Comparison of ENCODE assay signal across 10 mouse cellular contexts in genomic region chr11:83454548-83454947, GRCm38 (mm10). TPM values are rescaled to one million over a fixed set of nuclear protein-coding genes. Genes with fewer than 3 reads are reported as not detected.
DNase-seq lines count a peak whose midpoint lies in the region; ATAC-seq and TF ChIP-seq lines count a peak whose summit lies in the region.
"Had no signal": no experiment of that assay in that cellular context is flagged by ENCODE, and none has a peak within 500 bp of the region (broad histone marks: within the 10 kb centered on the region; RNA-seq: fewer than 3 reads in every experiment).

No protein-coding gene starts in this region.

- no peak overlapping the region for H3K9ac ChIP-seq in kidney, postnatal 0 days (ENCODE audit: low read depth, low read length)
- no peak overlapping the region for H3K9ac ChIP-seq in forebrain, postnatal 0 days
- no peak overlapping the region for H3K9ac ChIP-seq in neural tube, embryonic 15.5 days (replicated peaks)

- no peaks in the 10 kb centered on the region for H3K27me3 ChIP-seq in kidney, postnatal 0 days (ENCODE audit: insufficient read depth, low read length)
- H3K27me3 ChIP-seq in forebrain, postnatal 0 days (ENCODE audit: insufficient read depth, low read length) = no peaks in the 10 kb centered on the region
- H3K27me3 ChIP-seq in neural tube, embryonic 15.5 days (replicated peaks) = no peaks in the 10 kb centered on the region

- H3K4me2 ChIP-seq in kidney, postnatal 0 days (ENCODE audit: low read length) = no peak overlapping the region
- no peak overlapping the region for H3K4me2 ChIP-seq in forebrain, postnatal 0 days (ENCODE audit: low read depth)
- no peak overlapping the region for H3K4me2 ChIP-seq in neural tube, embryonic 15.5 days

- no peak for TF ChIP-seq CTCF in gastrocnemius, adult 2 months (IDR thresholded peaks at IDR 0.05)
- no peak for TF ChIP-seq CTCF in kidney, postnatal 0 days (IDR thresholded peaks at IDR 0.05; ENCODE audit: low read depth)
- TF ChIP-seq CTCF in forebrain, postnatal 0 days (IDR thresholded peaks at IDR 0.05; ENCODE audit: low read depth) = no peak

- H3K27ac ChIP-seq in gastrocnemius, adult 2 months = peak overlapping the region; percentile 71
- no peak overlapping the region for H3K27ac ChIP-seq in kidney, postnatal 0 days
- H3K27ac ChIP-seq in forebrain, postnatal 0 days (ENCODE audit: low read depth, low read length) = no peak overlapping the region
- H3K27ac ChIP-seq in neural tube, embryonic 15.5 days (replicated peaks) = no peak overlapping the region

- H3K4me3 ChIP-seq in gastrocnemius, adult 2 months = no peak overlapping the region
- no peak overlapping the region for H3K4me3 ChIP-seq in kidney, postnatal 0 days (replicated peaks; ENCODE audit: low read depth, low read length)
- H3K4me3 ChIP-seq in forebrain, postnatal 0 days (ENCODE audit: low read depth, low read length) = no peak overlapping the region
- H3K4me3 ChIP-seq in neural tube, embryonic 15.5 days (replicated peaks) = no peak overlapping the region

- 11% methylated on average over 4 of the region's 4 CpGs for WGBS in kidney, postnatal 0 days
- WGBS in forebrain, postnatal 0 days = 32% methylated on average over 4 of the region's 4 CpGs
- 13% methylated on average over 4 of the region's 4 CpGs for WGBS in neural tube, embryonic 15.5 days

- no peaks in the 10 kb centered on the region for H3K4me1 ChIP-seq in kidney, postnatal 0 days (replicated peaks; ENCODE audit: insufficient read depth, low read length)
- no peaks in the 10 kb centered on the region for H3K4me1 ChIP-seq in forebrain, postnatal 0 days (ENCODE audit: insufficient read depth)
- H3K4me1 ChIP-seq in neural tube, embryonic 15.5 days = 0 out of 2 replicates have a peak, but pooled peaks cover 5% of the 10 kb centered on the region

- intact Hi-C loops in gastrocnemius, adult 2 months (cut with DNase I) = no loop called here

- no peak for ATAC-seq in kidney, postnatal 0 days (replicated peaks; ENCODE audit: low FRiP score, low read depth)
- ATAC-seq in forebrain, postnatal 0 days = no peak
- ATAC-seq in neural tube, embryonic 15.5 days (ENCODE audit: low FRiP score) = no peak
- ATAC-seq: forebrain, embryonic 14.5 days had no signal

- H3K9me3 ChIP-seq in kidney, postnatal 0 days (replicated peaks; ENCODE audit: low read length) = no peaks in the 10 kb centered on the region
- no peaks in the 10 kb centered on the region for H3K9me3 ChIP-seq in forebrain, postnatal 0 days (ENCODE audit: low read length)
- H3K9me3 ChIP-seq in neural tube, embryonic 15.5 days (replicated peaks) = no peaks in the 10 kb centered on the region

- no peaks in the 10 kb centered on the region for H3K36me3 ChIP-seq in kidney, postnatal 0 days (ENCODE audit: insufficient read depth, low read length)
- H3K36me3 ChIP-seq in forebrain, postnatal 0 days (ENCODE audit: insufficient read depth) = no peaks in the 10 kb centered on the region
- H3K36me3 ChIP-seq in neural tube, embryonic 15.5 days = no peaks in the 10 kb centered on the region

- DNase-seq in gastrocnemius, adult 2 months = no peak
- no peak for DNase-seq in gastrocnemius, adult 8-10 months (ENCODE audit: low spot score in 2 of 2)
- peak; percentile 39 for DNase-seq in heart, adult 8-10 months (ENCODE audit: low spot score)
- peak; percentile 25 for DNase-seq in kidney, postnatal 0 days (ENCODE audit: low spot score)
- DNase-seq in lung, postnatal 4 days = peak; percentile 58 to 77
- no peak for DNase-seq in embryo, embryonic 10.5 days (ENCODE audit: low spot score)
- no peak for DNase-seq in forebrain, postnatal 0 days

RNA-seq across cellular contexts. Expression of gene Mmp28, which starts 8.3 kb away (rescaled TPM):
- 1 to 10 TPM; 1.9 to 3.2 TPM for total RNA-seq in gastrocnemius, adult 2 months (2021)
- 1 to 10 TPM; 1.7 to 2.6 (median 2.1) TPM for total RNA-seq in gastrocnemius, adult 8-10 months (2022)
- 1 to 10 TPM; 2.4 to 5.4 (median 3.6) TPM for total RNA-seq in heart, adult 8-10 months (2022)
- 1.9 and 2.2 TPM in 2 replicates for polyA plus RNA-seq in kidney, postnatal 0 days (2015; fragmentation: Nextera tagmentation; extraction: Ambion mirVana)
- 2.5 and 5.6 TPM in 2 replicates for total RNA-seq in forebrain, postnatal 0 days (2014; rRNA removed)
- 0.97 and 1.1 TPM in 2 replicates for polyA plus RNA-seq in forebrain, postnatal 0 days (2015; fragmentation: Nextera tagmentation; extraction: Ambion mirVana)
- 3.9 and 4.6 TPM in 2 replicates for polyA plus RNA-seq in neural tube, embryonic 15.5 days (2015; fragmentation: Nextera tagmentation; extraction: Ambion mirVana)

RNA-seq across cellular contexts. Expression of gene 1700020L24Rik, which starts 17.1 kb away (rescaled TPM):
- total RNA-seq in gastrocnemius, adult 2 months (2021) = not detected
- not detected for total RNA-seq in gastrocnemius, adult 8-10 months (2022)
- total RNA-seq in heart, adult 8-10 months (2022) = not detected
- 0.22 TPM in 1 of 2 replicates, not detected in the other for polyA plus RNA-seq in kidney, postnatal 0 days (2015; fragmentation: Nextera tagmentation; extraction: Ambion mirVana)
- total RNA-seq in forebrain, postnatal 0 days (2014; rRNA removed) = 0.24 and 0.77 TPM in 2 replicates
- 0.40 and 0.63 TPM in 2 replicates for polyA plus RNA-seq in forebrain, postnatal 0 days (2015; fragmentation: Nextera tagmentation; extraction: Ambion mirVana)
- 0.37 and 0.54 TPM in 2 replicates for polyA plus RNA-seq in neural tube, embryonic 15.5 days (2015; fragmentation: Nextera tagmentation; extraction: Ambion mirVana)
- total RNA-seq: layer of hippocampus, postnatal 14 days had no signal

RNA-seq across cellular contexts. Expression of gene Taf15, which starts 18.3 kb away (rescaled TPM):
- 10 to 100 TPM; 27.1 to 30.5 TPM for total RNA-seq in gastrocnemius, adult 2 months (2021)
- total RNA-seq in gastrocnemius, adult 8-10 months (2022) = 10 to 100 TPM; 17.5 to 28.4 (median 22.8) TPM
- total RNA-seq in heart, adult 8-10 months (2022) = 10 to 100 TPM; 35.5 to 42.1 (median 38.4) TPM
- polyA plus RNA-seq in kidney, postnatal 0 days (2015; fragmentation: Nextera tagmentation; extraction: Ambion mirVana) = 5.7 and 6.7 TPM in 2 replicates
- 16.5 and 27.8 TPM in 2 replicates for total RNA-seq in forebrain, postnatal 0 days (2014; rRNA removed)
- polyA plus RNA-seq in forebrain, postnatal 0 days (2015; fragmentation: Nextera tagmentation; extraction: Ambion mirVana) = 4.2 and 10.5 TPM in 2 replicates
- polyA plus RNA-seq in neural tube, embryonic 15.5 days (2015; fragmentation: Nextera tagmentation; extraction: Ambion mirVana) = 12.7 and 14.1 TPM in 2 replicates

RNA-seq across cellular contexts. Expression of gene Gas2l2, which starts 25.3 kb away (rescaled TPM):
- total RNA-seq in gastrocnemius, adult 2 months (2021) = not detected
- total RNA-seq in gastrocnemius, adult 8-10 months (2022) = not detected
- not detected for total RNA-seq in heart, adult 8-10 months (2022)
- polyA plus RNA-seq in kidney, postnatal 0 days (2015; fragmentation: Nextera tagmentation; extraction: Ambion mirVana) = not detected in 2 replicates
- 1.2 and 1.3 TPM in 2 replicates for total RNA-seq in forebrain, postnatal 0 days (2014; rRNA removed)
- 0.50 and 0.98 TPM in 2 replicates for polyA plus RNA-seq in forebrain, postnatal 0 days (2015; fragmentation: Nextera tagmentation; extraction: Ambion mirVana)
- 0.37 and 0.41 TPM in 2 replicates for polyA plus RNA-seq in neural tube, embryonic 15.5 days (2015; fragmentation: Nextera tagmentation; extraction: Ambion mirVana)

RNA-seq across cellular contexts. Expression of gene Rasl10b, which starts 45.6 kb away (rescaled TPM):
- under 1 TPM; 0.36 to 0.50 TPM for total RNA-seq in gastrocnemius, adult 2 months (2021)
- under 1 TPM; 0.19 to 0.63 (median 0.49) TPM for total RNA-seq in gastrocnemius, adult 8-10 months (2022)
- 10 to 100 TPM; 67.6 to 90.2 (median 81.9) TPM for total RNA-seq in heart, adult 8-10 months (2022)
- polyA plus RNA-seq in kidney, postnatal 0 days (2015; fragmentation: Nextera tagmentation; extraction: Ambion mirVana) = 0.38 and 0.49 TPM in 2 replicates
- total RNA-seq in forebrain, postnatal 0 days (2014; rRNA removed) = 99.0 and 107 TPM in 2 replicates
- 38.4 and 38.6 TPM in 2 replicates for polyA plus RNA-seq in forebrain, postnatal 0 days (2015; fragmentation: Nextera tagmentation; extraction: Ambion mirVana)
- polyA plus RNA-seq in neural tube, embryonic 15.5 days (2015; fragmentation: Nextera tagmentation; extraction: Ambion mirVana) = 38.3 and 52.2 TPM in 2 replicates

Comparison
In these comparisons a context has a peak if more than half of its experiments do, and no peak if none do; other contexts are left out.
1. DNase-seq: peak in heart, adult 8-10 months (single experiment), kidney, postnatal 0 days (single experiment) and lung, postnatal 4 days (2 of 2); none in gastrocnemius, adult 2 months (single experiment), gastrocnemius, adult 8-10 months (0 of 2), embryo, embryonic 10.5 days (single experiment) and forebrain, postnatal 0 days (single experiment).